Comparison of ENCODE assay signal across 12 mouse cellular contexts in the genomic region with DNA sequence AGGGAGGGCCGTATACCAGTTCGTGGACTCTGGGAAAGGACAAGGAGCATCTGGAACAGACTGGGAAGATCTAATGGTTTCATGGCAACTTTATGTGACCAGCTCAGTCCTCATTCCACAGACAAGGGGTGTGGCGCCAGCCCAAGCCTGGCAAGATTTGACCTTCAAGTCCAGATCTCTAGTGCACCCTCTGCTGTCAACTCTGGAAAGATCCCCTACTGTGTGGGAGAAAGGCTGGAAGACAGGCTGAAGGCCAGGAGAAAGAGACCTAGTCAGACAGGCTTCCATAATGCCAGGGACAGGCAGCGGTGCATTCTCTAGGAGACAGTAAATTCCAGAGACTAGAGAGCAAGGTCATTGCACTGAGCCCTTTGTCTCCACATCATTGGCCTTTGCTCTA. TPM values are rescaled to one million over a fixed set of nuclear protein-coding genes. Genes with fewer than 3 reads are reported as not detected.
DNase-seq lines count a peak whose midpoint lies in the region; ATAC-seq and TF ChIP-seq lines count a peak whose summit lies in the region.
"Had no signal": no experiment of that assay in that cellular context is flagged by ENCODE, and none has a peak within 500 bp of the region (broad histone marks: within the 10 kb centered on the region; RNA-seq: fewer than 3 reads in every experiment).

No protein-coding gene starts in this region.

- TF ChIP-seq CTCF in kidney, postnatal 0 days (IDR thresholded peaks at IDR 0.05; ENCODE audit: low read depth), result peak; percentile 37; the same call in 1 of the 2 replicates

- H3K4me3 ChIP-seq in kidney, postnatal 0 days (replicated peaks; ENCODE audit: low read depth, low read length), result no peak overlapping the region
- H3K4me3 ChIP-seq: embryonic facial prominence, embryonic 12.5 days; hindbrain, embryonic 12.5 days had no signal

- DNase-seq in adrenal gland, adult (ENCODE audit: inconsistent age in 2 of 2, low spot score in 1 of 2), result peak; percentile 47 to 75
- no peak for DNase-seq in adrenal gland, adult 18-20 months (ENCODE audit: low spot score in 2 of 2)
- DNase-seq in urinary bladder, postnatal 14 days (ENCODE audit: low spot score), result peak; percentile 28
- DNase-seq in urinary bladder, adult 18-20 months (ENCODE audit: low spot score in 2 of 2), result no peak
- DNase-seq in kidney, postnatal 0 days (ENCODE audit: low spot score), result no peak
- DNase-seq in testis, postnatal 10 days (ENCODE audit: low spot score), result no peak
- DNase-seq in right cerebral cortex, adult 2 months (ENCODE audit: low spot score in 2 of 2), result no peak
- no peak for DNase-seq in T-cell, adult 2 months (ENCODE audit: low spot score)
- DNase-seq: right cerebral cortex, postnatal 14 days had no signal

- H3K4me2 ChIP-seq in kidney, postnatal 0 days (ENCODE audit: low read length), result no peak overlapping the region
- H3K4me2 ChIP-seq: embryonic facial prominence, embryonic 12.5 days had no signal

- H3K4me1 ChIP-seq in kidney, postnatal 0 days (replicated peaks; ENCODE audit: insufficient read depth, low read length), result peaks cover 4% of the 10 kb centered on the region; the same call in 1 of the 2 replicates

- no peak for ATAC-seq in kidney, postnatal 0 days (replicated peaks; ENCODE audit: low FRiP score, low read depth)

- no peak overlapping the region for H3K27ac ChIP-seq in kidney, postnatal 0 days
- H3K27ac ChIP-seq: embryonic facial prominence, embryonic 12.5 days; hindbrain, embryonic 12.5 days; macrophage had no signal

- WGBS in kidney, postnatal 0 days, result 91% methylated on average over 4 of the region's 4 CpGs

- no peaks in the 10 kb centered on the region for H3K27me3 ChIP-seq in kidney, postnatal 0 days (ENCODE audit: insufficient read depth, low read length)

- no peaks in the 10 kb centered on the region for H3K9me3 ChIP-seq in kidney, postnatal 0 days (replicated peaks; ENCODE audit: low read length)
- H3K9me3 ChIP-seq: embryonic facial prominence, embryonic 12.5 days; hindbrain, embryonic 12.5 days had no signal

- H3K36me3 ChIP-seq in kidney, postnatal 0 days (ENCODE audit: insufficient read depth, low read length), result no peaks in the 10 kb centered on the region
- H3K36me3 ChIP-seq: embryonic facial prominence, embryonic 12.5 days; hindbrain, embryonic 12.5 days had no signal

- H3K9ac ChIP-seq in kidney, postnatal 0 days (ENCODE audit: low read depth, low read length), result no peak overlapping the region
- H3K9ac ChIP-seq: embryonic facial prominence, embryonic 12.5 days; hindbrain, embryonic 12.5 days had no signal

RNA-seq across cellular contexts. Expression of a gene that starts 2.2 kb away (rescaled TPM):
- total RNA-seq in adrenal gland, adult 18-20 months (2021), result 10 to 100 TPM; 15.2 to 24.0 TPM
- polyA plus RNA-seq in kidney, postnatal 0 days (2015; fragmentation: Nextera tagmentation; extraction: Ambion mirVana), result 17.5 and 17.9 TPM in 2 replicates
- polyA plus RNA-seq: macrophage had no signal

Comparison
In these comparisons a context has a peak if more than half of its experiments do, and no peak if none do; other contexts are left out.
1. DNase-seq: peak in adrenal gland, adult (2 of 2) and urinary bladder, postnatal 14 days (single experiment); none in adrenal gland, adult 18-20 months (0 of 2), urinary bladder, adult 18-20 months (0 of 2), kidney, postnatal 0 days (single experiment), testis, postnatal 10 days (single experiment), right cerebral cortex, adult 2 months (0 of 2) and T-cell, adult 2 months (single experiment).